Mouse (Mus musculus): ENCODE data around the gene Ptpn13. TPM values are rescaled to one million over a fixed set of nuclear protein-coding genes. Genes with fewer than 3 reads are reported as not detected.

Ptpn13 gene
- total and polyA plus RNA-seq, 3 experiments, result 0.04 TPM; not detected in 2

- Histone ChIP-seq H3K27ac (ENCODE audit: insufficient read depth, low read depth) (no peak overlapping the region), H3K27me3 (replicated peaks) (no peaks in the 10 kb centered on the region), H3K4me3 (replicated peaks in 1 of 3; ENCODE audit: low read depth in 2 of 3, low read length in 2 of 3, poor library complexity in 1 of 3) (no peak overlapping the region), H3K9ac (ENCODE audit: insufficient read depth, low read depth) (no peak overlapping the region), H3K79me2 (replicated peaks; ENCODE audit: control insufficient read depth, extremely low read depth, insufficient read depth, poor library complexity, severe bottlenecking) (no peaks in the 10 kb centered on the region), H3K4me2 (ENCODE audit: insufficient read depth, low read depth, poor library complexity, severe bottlenecking) (no peak overlapping the region), H3K9me3 (replicated peaks; ENCODE audit: low read length) (peaks cover 12% of the 10 kb centered on the region), H3K36me3 (replicated peaks in 1 of 2; ENCODE audit: control insufficient read depth in 1 of 2, insufficient read depth in 1 of 2, low read length in 1 of 2) (no peaks in the 10 kb centered on the region), H3K4me1 (ENCODE audit: control insufficient read depth in 1 of 2, insufficient read depth in 2 of 2) (peaks cover 0 to 10% of the 10 kb centered on the region in 2 experiments; a peak in 2 of 4 replicates)
- in situ Hi-C loops (cut with MboI; ENCODE audit: low pct_ligation_motif_present, low pct_unique_long_range_greater_than_20kb, low sequenced_read_pairs), result no loop called here
- dilution Hi-C loops (cut with MboI; ENCODE audit: extremely low pct_ligation_motif_present, extremely low pct_unique_long_range_greater_than_20kb, low sequenced_read_pairs), result no loop called here
- no peak for TF ChIP-seq SIN3A (IDR thresholded peaks at IDR 0.05; ENCODE audit: low read length)
- no peak for DNase-seq (ENCODE audit: extremely low read depth)
These were observed 1.3 kb downstream of the Ptpn13 start for GRCm38 (mm10) chr5:103426250-103426649.

- dilution Hi-C loops (cut with MboI; ENCODE audit: extremely low pct_ligation_motif_present, extremely low pct_unique_long_range_greater_than_20kb, low sequenced_read_pairs), result no loop called here
- DNase-seq (ENCODE audit: extremely low read depth), result no peak
- Histone ChIP-seq H3K27ac (ENCODE audit: insufficient read depth, low read depth) (no peak overlapping the region), H3K9me3 (replicated peaks; ENCODE audit: low read length) (no peaks in the 10 kb centered on the region), H3K27me3 (replicated peaks) (no peaks in the 10 kb centered on the region), H3K4me2 (ENCODE audit: insufficient read depth, low read depth, poor library complexity, severe bottlenecking) (no peak overlapping the region), H3K4me3 (replicated peaks in 1 of 3; ENCODE audit: low read depth in 2 of 3, low read length in 2 of 3, poor library complexity in 1 of 3) (no peak overlapping the region), H3K36me3 (replicated peaks in 1 of 2; ENCODE audit: control insufficient read depth in 1 of 2, insufficient read depth in 1 of 2, low read length in 1 of 2) (no peaks in the 10 kb centered on the region), H3K79me2 (replicated peaks; ENCODE audit: control insufficient read depth, extremely low read depth, insufficient read depth, poor library complexity, severe bottlenecking) (no peaks in the 10 kb centered on the region), H3K4me1 (ENCODE audit: control insufficient read depth in 1 of 2, insufficient read depth in 2 of 2) (no peaks in the 10 kb centered on the region), H3K9ac (ENCODE audit: insufficient read depth, low read depth) (no peak overlapping the region)
- TF ChIP-seq MYC (IDR thresholded peaks at IDR 0.05; ENCODE audit: low read depth, low read length) (no peak), NELFE (IDR thresholded peaks at IDR 0.05; ENCODE audit: low read depth, low read length) (no peak), ZMIZ1 (IDR thresholded peaks at IDR 0.05; ENCODE audit: low read depth, low read length) (no peak), E2F4 (IDR thresholded peaks at IDR 0.05; ENCODE audit: insufficient replicate concordance, low read depth, low read length) (no peak), ZNF384 (IDR thresholded peaks at IDR 0.05; ENCODE audit: low read depth, low read length) (no peak), TBP (conservative IDR thresholded peaks at IDR 0.05; ENCODE audit: low read depth, low read length) (no peak), NRF1 (IDR thresholded peaks at IDR 0.05; ENCODE audit: low read depth, low read length) (no peak), JUN (IDR thresholded peaks at IDR 0.05; ENCODE audit: insufficient read depth, low read depth, low read length) (no peak), MEF2A (IDR thresholded peaks at IDR 0.05; ENCODE audit: borderline replicate concordance, low read depth, low read length) (no peak), SIN3A (IDR thresholded peaks at IDR 0.05; ENCODE audit: low read length) (no peak), MAX (IDR thresholded peaks at IDR 0.05; ENCODE audit: low read length) (no peak)
- in situ Hi-C loops (cut with MboI; ENCODE audit: low pct_ligation_motif_present, low pct_unique_long_range_greater_than_20kb, low sequenced_read_pairs), result loop anchor here (10.0 kb wide), 1 partner anchor 56 kb away; no protein-coding TSS in a partner anchor
These were observed 6.0 kb downstream of the Ptpn13 start for GRCm38 (mm10) chr5:103430986-103431385.

GRCm38 (mm10) chr5:103431479-103431878 lies 6.5 kb downstream of the Ptpn13 start:
- DNase-seq (ENCODE audit: extremely low read depth), result no peak
- Histone ChIP-seq H3K4me3 (replicated peaks in 1 of 3; ENCODE audit: low read depth in 2 of 3, low read length in 2 of 3, poor library complexity in 1 of 3) (no peak overlapping the region), H3K79me2 (replicated peaks; ENCODE audit: control insufficient read depth, extremely low read depth, insufficient read depth, poor library complexity, severe bottlenecking) (no peaks in the 10 kb centered on the region), H3K27ac (ENCODE audit: insufficient read depth, low read depth) (no peak overlapping the region), H3K4me2 (ENCODE audit: insufficient read depth, low read depth, poor library complexity, severe bottlenecking) (no peak overlapping the region), H3K9me3 (replicated peaks; ENCODE audit: low read length) (no peaks in the 10 kb centered on the region), H3K4me1 (ENCODE audit: control insufficient read depth in 1 of 2, insufficient read depth in 2 of 2) (no peaks in the 10 kb centered on the region), H3K27me3 (replicated peaks) (no peaks in the 10 kb centered on the region), H3K36me3 (replicated peaks in 1 of 2; ENCODE audit: control insufficient read depth in 1 of 2, insufficient read depth in 1 of 2, low read length in 1 of 2) (no peaks in the 10 kb centered on the region), H3K9ac (ENCODE audit: insufficient read depth, low read depth) (no peak overlapping the region)
- dilution Hi-C loops (cut with MboI; ENCODE audit: extremely low pct_ligation_motif_present, extremely low pct_unique_long_range_greater_than_20kb, low sequenced_read_pairs), result no loop called here
- in situ Hi-C loops (cut with MboI; ENCODE audit: low pct_ligation_motif_present, low pct_unique_long_range_greater_than_20kb, low sequenced_read_pairs), result loop anchor here (10.0 kb wide), 1 partner anchor 57 kb away; no protein-coding TSS in a partner anchor
- TF ChIP-seq ZNF384 (IDR thresholded peaks at IDR 0.05; ENCODE audit: low read depth, low read length) (no peak), GABPA (IDR thresholded peaks at IDR 0.05; ENCODE audit: insufficient replicate concordance, low read depth, low read length) (no peak), USF1 (IDR thresholded peaks at IDR 0.05; ENCODE audit: low read depth, low read length) (no peak), SIN3A (IDR thresholded peaks at IDR 0.05; ENCODE audit: low read length) (no peak), CHD2 (IDR thresholded peaks at IDR 0.05; ENCODE audit: low read length) (no peak), MAZ (IDR thresholded peaks at IDR 0.05; ENCODE audit: low read depth, low read length) (no peak), CHD1 (IDR thresholded peaks at IDR 0.05; ENCODE audit: low read depth, low read length) (no peak), TBP (conservative IDR thresholded peaks at IDR 0.05; ENCODE audit: low read depth, low read length) (no peak), RAD21 (IDR thresholded peaks at IDR 0.05; ENCODE audit: low read depth, low read length) (no peak), IRF4 (IDR thresholded peaks at IDR 0.05; ENCODE audit: low read depth, low read length) (no peak), ETS1 (conservative IDR thresholded peaks at IDR 0.05; ENCODE audit: low read depth, low read length) (no peak)

Data from CH12.LX (cell line).